Mouse (Mus musculus): ENCODE measurements at regions not wholly inside any gene's neighbourhood (a gene's known extent, or its start where the extent isn't known, plus 50 kb on each side); places are given as distances from the start of the nearest gene placed in this dataset.

DNA sequence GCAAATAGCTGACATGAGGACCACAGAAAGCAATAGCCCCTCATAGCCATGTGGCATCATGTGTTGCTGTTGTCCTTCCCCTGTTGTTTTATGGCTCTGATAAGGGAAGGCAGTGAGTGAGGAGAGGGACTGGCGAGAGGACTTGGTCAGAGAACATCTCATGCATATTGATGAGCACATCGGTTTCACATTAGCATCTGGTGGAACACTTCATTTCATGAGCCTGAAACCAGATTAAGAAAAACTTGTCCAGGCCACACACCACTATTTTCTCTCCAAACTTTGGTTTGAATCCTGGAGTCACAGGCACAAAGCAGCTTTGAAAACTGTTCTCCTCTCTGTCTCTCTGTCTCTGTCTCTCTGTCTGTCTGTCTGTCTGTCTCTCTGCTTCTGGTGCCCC, 451.0 kb upstream of the Mgmt start:
- no peaks in the 10 kb centered on the region for H3K27me3 ChIP-seq (ENCODE audit: control insufficient read depth, insufficient read depth, low read length)
- no peak overlapping the region for H3K4me2 ChIP-seq (ENCODE audit: low read depth, low read length, severe bottlenecking)
- WGBS = 81% methylated on average over 2 of the region's 2 CpGs
- ATAC-seq (replicated peaks; ENCODE audit: low FRiP score) = no peak
- no peaks in the 10 kb centered on the region for H3K4me1 ChIP-seq (replicated peaks; ENCODE audit: control insufficient read depth, insufficient read depth, low read length)
- H3K9ac ChIP-seq (ENCODE audit: low read length) = no peak overlapping the region
- DNase-seq (ENCODE audit: low spot score) = no peak
- H3K36me3 ChIP-seq (ENCODE audit: control insufficient read depth, insufficient read depth, low read length) = no peaks in the 10 kb centered on the region
- H3K27ac ChIP-seq (ENCODE audit: low read depth, low read length) = no peak overlapping the region
- H3K4me3 ChIP-seq (ENCODE audit: low read depth, low read length) = no peak overlapping the region
- no peaks in the 10 kb centered on the region for H3K9me3 ChIP-seq (ENCODE audit: control insufficient read depth, low read length)

DNA sequence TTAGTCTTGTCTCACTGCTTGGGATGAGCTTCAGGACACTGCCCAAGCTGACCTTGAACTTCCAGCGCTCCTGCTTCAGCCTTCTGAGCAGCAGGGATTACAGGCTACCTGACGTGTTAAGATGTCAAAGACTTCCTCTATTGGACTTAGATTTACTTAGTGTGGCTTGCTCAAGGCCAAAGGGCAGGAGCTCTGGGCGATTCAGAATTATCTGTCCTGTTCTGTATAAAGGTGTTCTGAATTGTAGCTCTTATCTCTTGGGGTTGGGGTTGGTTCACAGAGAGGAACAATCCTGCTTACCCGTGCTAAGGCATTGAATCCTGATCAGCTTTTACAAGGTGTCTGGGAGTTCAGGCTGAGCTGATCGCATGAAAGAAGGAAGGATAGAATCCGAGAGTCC, 449.3 kb upstream of the Mgmt start:
- ATAC-seq (replicated peaks; ENCODE audit: low FRiP score) = no peak
- H3K9me3 ChIP-seq (ENCODE audit: control insufficient read depth, low read length) = no peaks in the 10 kb centered on the region
- no peak overlapping the region for H3K27ac ChIP-seq (ENCODE audit: low read depth, low read length)
- H3K9ac ChIP-seq (ENCODE audit: low read length) = no peak overlapping the region
- H3K27me3 ChIP-seq (ENCODE audit: control insufficient read depth, insufficient read depth, low read length) = no peaks in the 10 kb centered on the region
- H3K36me3 ChIP-seq (ENCODE audit: control insufficient read depth, insufficient read depth, low read length) = no peaks in the 10 kb centered on the region
- no peaks in the 10 kb centered on the region for H3K4me1 ChIP-seq (replicated peaks; ENCODE audit: control insufficient read depth, insufficient read depth, low read length)
- H3K4me2 ChIP-seq (ENCODE audit: low read depth, low read length, severe bottlenecking) = no peak overlapping the region
- 86% methylated on average over 6 of the region's 6 CpGs for WGBS
- H3K4me3 ChIP-seq (ENCODE audit: low read depth, low read length) = no peak overlapping the region
- no peak for DNase-seq (ENCODE audit: low spot score)

DNA sequence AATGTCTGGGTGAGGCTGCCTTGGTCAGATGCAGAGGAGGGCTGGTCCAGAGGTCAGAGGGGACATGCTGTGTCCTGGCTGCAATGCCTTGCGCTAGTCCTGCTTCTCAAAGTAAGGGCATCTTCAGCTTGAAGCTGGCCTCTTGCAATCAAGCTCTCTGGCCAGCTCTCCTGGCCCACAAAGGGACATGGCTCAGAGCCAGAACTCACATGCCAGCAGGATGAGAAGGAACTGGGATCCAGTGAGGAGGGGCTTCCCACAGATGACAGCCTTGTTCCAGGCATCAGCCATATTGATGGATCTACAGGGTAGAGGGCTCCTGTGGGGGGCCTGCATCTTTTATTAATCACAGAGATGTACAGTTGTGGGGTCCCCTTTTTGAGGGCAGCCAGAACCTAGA, 445.1 kb upstream of the Mgmt start:
- Histone ChIP-seq H3K27me3 (ENCODE audit: control insufficient read depth, insufficient read depth, low read length) (no peaks in the 10 kb centered on the region), H3K9ac (ENCODE audit: low read length) (no peak overlapping the region), H3K36me3 (ENCODE audit: control insufficient read depth, insufficient read depth, low read length) (no peaks in the 10 kb centered on the region), H3K4me2 (ENCODE audit: low read depth, low read length, severe bottlenecking) (no peak overlapping the region), H3K4me3 (ENCODE audit: low read depth, low read length) (no peak overlapping the region), H3K9me3 (ENCODE audit: control insufficient read depth, low read length) (no peaks in the 10 kb centered on the region), H3K27ac (ENCODE audit: low read depth, low read length) (no peak overlapping the region), H3K4me1 (replicated peaks; ENCODE audit: control insufficient read depth, insufficient read depth, low read length) (no peaks in the 10 kb centered on the region)
- DNase-seq (ENCODE audit: low spot score) (no peak), ATAC-seq (replicated peaks; ENCODE audit: low FRiP score) (no peak)
- 84% methylated on average over 1 of the region's 1 CpGs for WGBS

DNA sequence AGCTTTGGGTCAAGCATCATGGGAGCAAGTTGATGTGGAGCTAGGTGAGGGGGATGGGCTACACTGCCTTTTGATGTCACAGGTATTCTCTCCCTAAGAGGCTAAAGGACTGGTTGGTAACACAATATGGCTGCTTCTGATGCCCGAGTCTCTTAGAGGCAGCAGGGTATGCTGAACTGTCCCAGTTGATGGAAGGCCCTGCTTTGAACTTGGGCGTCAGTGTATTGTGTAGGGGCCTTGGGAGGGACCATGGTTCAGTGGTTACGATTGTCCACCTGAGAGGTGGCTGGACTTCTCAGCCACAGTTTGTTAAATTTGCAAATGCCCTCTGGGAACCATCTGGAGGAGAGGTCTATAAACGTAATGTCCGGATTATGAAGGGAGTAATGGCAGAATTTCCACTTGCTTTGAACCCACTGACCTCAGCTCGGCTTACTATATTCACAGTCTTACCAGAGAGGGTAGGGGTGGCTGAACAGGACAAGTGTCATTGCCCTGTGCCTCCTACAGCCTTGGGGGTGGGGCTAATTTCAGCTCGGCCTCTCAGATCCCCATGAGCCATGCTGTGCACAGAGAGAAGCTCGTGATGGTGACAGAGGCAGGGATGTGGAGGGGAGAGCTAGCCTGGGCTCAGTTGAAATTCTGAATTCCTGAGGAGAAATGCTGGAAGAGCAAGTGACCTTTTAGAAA, 442.6 kb upstream of the Mgmt start:
- Histone ChIP-seq H3K27me3 (ENCODE audit: control insufficient read depth, insufficient read depth, low read length) (no peaks in the 10 kb centered on the region), H3K9me3 (ENCODE audit: control insufficient read depth, low read length) (no peaks in the 10 kb centered on the region), H3K27ac (ENCODE audit: low read depth, low read length) (no peak overlapping the region), H3K36me3 (ENCODE audit: control insufficient read depth, insufficient read depth, low read length) (no peaks in the 10 kb centered on the region), H3K4me2 (ENCODE audit: low read depth, low read length, severe bottlenecking) (no peak overlapping the region), H3K9ac (ENCODE audit: low read length) (no peak overlapping the region), H3K4me3 (ENCODE audit: low read depth, low read length) (no peak overlapping the region), H3K4me1 (replicated peaks; ENCODE audit: control insufficient read depth, insufficient read depth, low read length) (no peaks in the 10 kb centered on the region)
- no peak for DNase-seq (ENCODE audit: low spot score)
- 71% methylated on average over 8 of the region's 8 CpGs for WGBS
- no peak for ATAC-seq (replicated peaks; ENCODE audit: low FRiP score)

DNA sequence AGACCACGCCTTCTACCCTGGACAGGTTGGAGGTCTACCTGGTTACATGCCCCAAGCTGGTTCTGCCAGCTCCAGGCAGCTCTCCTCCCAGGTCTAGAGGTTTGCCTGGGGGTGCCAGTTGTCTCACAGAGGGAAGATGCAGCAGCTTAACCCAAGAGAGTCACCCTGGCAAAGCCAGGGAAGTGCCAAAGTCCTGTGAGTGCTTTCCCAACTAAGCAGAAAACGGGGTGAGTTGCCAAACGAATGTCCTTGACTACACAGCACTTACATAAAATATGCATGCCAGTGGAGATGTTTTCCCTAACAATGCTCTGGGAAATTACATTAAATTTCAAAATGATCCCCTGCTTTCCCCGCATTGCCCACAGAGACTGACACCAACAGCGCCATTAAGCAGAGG, 441.9 kb upstream of the Mgmt start:
- Histone ChIP-seq H3K4me1 (replicated peaks; ENCODE audit: control insufficient read depth, insufficient read depth, low read length) (no peaks in the 10 kb centered on the region), H3K4me3 (ENCODE audit: low read depth, low read length) (no peak overlapping the region), H3K9me3 (ENCODE audit: control insufficient read depth, low read length) (no peaks in the 10 kb centered on the region), H3K9ac (ENCODE audit: low read length) (no peak overlapping the region), H3K27me3 (ENCODE audit: control insufficient read depth, insufficient read depth, low read length) (no peaks in the 10 kb centered on the region), H3K27ac (ENCODE audit: low read depth, low read length) (no peak overlapping the region), H3K36me3 (ENCODE audit: control insufficient read depth, insufficient read depth, low read length) (no peaks in the 10 kb centered on the region), H3K4me2 (ENCODE audit: low read depth, low read length, severe bottlenecking) (no peak overlapping the region)
- DNase-seq (ENCODE audit: low spot score) (no peak), ATAC-seq (replicated peaks; ENCODE audit: low FRiP score) (no peak)
- 75% methylated on average over 5 of the region's 5 CpGs for WGBS

DNA sequence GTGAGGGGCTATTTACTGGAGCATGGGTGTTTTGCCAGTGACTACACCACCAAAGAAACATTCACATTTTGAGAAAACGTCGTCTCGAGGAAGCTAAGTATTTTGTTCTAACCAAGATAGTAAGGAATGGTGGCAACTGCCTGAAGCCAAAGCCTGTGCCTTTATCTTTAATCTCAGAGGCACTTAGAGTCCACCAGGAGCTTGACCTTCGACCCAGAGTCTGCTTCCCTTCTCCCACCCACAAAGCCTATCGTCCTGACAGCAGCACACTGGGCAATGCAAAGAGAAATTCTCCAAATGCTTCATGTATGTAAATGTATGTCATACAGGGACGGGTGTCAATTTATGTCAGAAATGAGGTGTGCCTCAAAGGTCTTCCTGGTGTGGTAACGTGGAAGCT, 437.2 kb upstream of the Mgmt start:
- ATAC-seq (replicated peaks; ENCODE audit: low FRiP score) (no peak), DNase-seq (ENCODE audit: low spot score) (no peak)
- Histone ChIP-seq H3K9me3 (ENCODE audit: control insufficient read depth, low read length) (no peaks in the 10 kb centered on the region), H3K9ac (ENCODE audit: low read length) (no peak overlapping the region), H3K36me3 (ENCODE audit: control insufficient read depth, insufficient read depth, low read length) (no peaks in the 10 kb centered on the region), H3K27ac (ENCODE audit: low read depth, low read length) (no peak overlapping the region), H3K4me3 (ENCODE audit: low read depth, low read length) (no peak overlapping the region), H3K4me1 (replicated peaks; ENCODE audit: control insufficient read depth, insufficient read depth, low read length) (no peaks in the 10 kb centered on the region), H3K4me2 (ENCODE audit: low read depth, low read length, severe bottlenecking) (no peak overlapping the region), H3K27me3 (ENCODE audit: control insufficient read depth, insufficient read depth, low read length) (no peaks in the 10 kb centered on the region)
- WGBS = 63% methylated on average over 7 of the region's 7 CpGs

DNA sequence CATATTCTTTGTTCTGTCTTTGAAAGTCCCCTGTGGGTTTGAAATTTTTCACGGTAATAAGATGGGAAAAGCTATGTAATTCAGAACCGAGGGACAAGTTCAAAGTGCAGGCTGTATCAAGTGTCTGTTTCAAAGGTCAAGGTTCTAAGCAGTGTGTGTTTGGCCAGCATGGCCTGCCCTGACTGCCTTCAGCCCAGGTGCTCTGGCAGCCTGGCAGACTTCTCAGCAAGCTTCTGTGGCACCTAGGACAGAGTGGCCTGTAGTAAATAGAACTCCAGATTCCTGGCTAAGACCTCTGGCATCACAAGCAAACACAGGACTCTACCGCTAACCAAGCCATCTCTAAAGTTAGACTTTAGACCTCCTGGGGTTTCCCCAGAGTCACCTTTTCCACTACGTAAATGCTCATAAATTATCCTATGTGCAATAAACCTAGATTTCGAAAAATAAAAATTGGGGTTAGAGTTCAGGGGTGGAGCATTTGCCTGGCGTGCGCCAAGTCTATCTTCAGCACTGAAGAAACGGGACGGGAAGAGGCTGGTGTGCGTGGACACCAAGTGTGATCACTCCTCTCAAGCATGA, 436.5 kb upstream of the Mgmt start:
- H3K4me1 ChIP-seq (replicated peaks; ENCODE audit: control insufficient read depth, insufficient read depth, low read length) = no peaks in the 10 kb centered on the region
- no peak overlapping the region for H3K27ac ChIP-seq (ENCODE audit: low read depth, low read length)
- no peaks in the 10 kb centered on the region for H3K9me3 ChIP-seq (ENCODE audit: control insufficient read depth, low read length)
- H3K4me2 ChIP-seq (ENCODE audit: low read depth, low read length, severe bottlenecking) = no peak overlapping the region
- H3K36me3 ChIP-seq (ENCODE audit: control insufficient read depth, insufficient read depth, low read length) = no peaks in the 10 kb centered on the region
- no peak for DNase-seq (ENCODE audit: low spot score)
- H3K27me3 ChIP-seq (ENCODE audit: control insufficient read depth, insufficient read depth, low read length) = no peaks in the 10 kb centered on the region
- no peak overlapping the region for H3K9ac ChIP-seq (ENCODE audit: low read length)
- no peak for ATAC-seq (replicated peaks; ENCODE audit: low FRiP score)
- no peak overlapping the region for H3K4me3 ChIP-seq (ENCODE audit: low read depth, low read length)
- 85% methylated on average over 10 of the region's 10 CpGs for WGBS

DNA sequence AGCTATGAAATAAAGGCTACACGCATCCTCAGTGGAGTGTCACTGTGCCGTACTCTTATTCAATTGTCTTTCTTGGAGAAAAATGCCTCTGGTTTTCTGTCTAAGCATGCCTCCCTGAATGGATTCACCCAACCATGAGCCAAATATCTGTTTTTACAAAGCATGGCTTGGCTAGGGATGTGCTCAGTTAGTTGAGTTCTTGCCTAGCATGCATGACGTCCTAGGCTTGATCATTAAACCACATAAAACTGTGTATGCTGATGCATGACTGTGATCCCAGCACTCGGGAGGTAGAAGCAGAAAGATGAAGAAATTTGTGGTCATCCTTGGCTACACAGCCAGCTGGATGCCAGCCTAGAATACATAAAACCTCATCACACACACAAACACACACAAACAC, 417.3 kb upstream of the Mgmt start:
- no peak overlapping the region for H3K4me3 ChIP-seq (ENCODE audit: low read depth, low read length)
- no peak for DNase-seq (ENCODE audit: low spot score)

DNA sequence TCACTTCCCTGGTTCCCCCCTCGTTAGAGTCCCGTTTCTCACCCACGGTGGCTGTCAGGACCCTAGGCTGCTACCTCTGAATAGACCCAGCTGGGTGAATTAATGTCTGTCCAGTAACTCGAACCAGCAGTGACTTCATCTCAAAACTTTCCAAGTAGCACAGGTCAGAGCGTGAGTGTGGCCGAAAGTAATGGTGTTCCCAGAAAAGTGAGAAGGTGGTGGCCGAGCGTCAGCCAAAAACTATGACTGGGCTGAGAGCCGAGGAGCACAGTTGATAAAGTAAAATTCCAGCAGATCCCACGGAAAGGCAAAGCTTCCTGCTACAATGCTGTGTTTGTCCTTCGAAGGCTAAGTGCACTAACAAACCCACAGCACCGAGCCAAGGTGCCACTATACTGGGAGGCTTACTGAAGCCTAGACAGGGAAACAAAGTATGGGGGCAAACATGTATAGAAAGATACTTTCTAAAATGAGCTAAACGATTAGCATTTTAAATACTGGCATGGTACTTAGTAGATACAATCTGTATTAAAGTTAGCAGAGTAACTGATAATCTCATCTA, 413.7 kb upstream of the Mgmt start:
- H3K27me3 ChIP-seq (ENCODE audit: control insufficient read depth, insufficient read depth, low read length) = peaks cover 18% of the 10 kb centered on the region

More for the DNA sequence above, 417.3 kb upstream of the Mgmt start:
- no peak overlapping the region for H3K4me2 ChIP-seq (ENCODE audit: low read depth, low read length, severe bottlenecking)
- no peaks in the 10 kb centered on the region; the same call in 1 of the 2 replicates for H3K27me3 ChIP-seq (ENCODE audit: control insufficient read depth, insufficient read depth, low read length)
- WGBS = 81% methylated on average over 4 of the region's 4 CpGs
- no peaks in the 10 kb centered on the region; the same call in 1 of the 2 replicates for H3K4me1 ChIP-seq (replicated peaks; ENCODE audit: control insufficient read depth, insufficient read depth, low read length)
- no peak overlapping the region for H3K27ac ChIP-seq (ENCODE audit: low read depth, low read length)
- no peaks in the 10 kb centered on the region for H3K9me3 ChIP-seq (ENCODE audit: control insufficient read depth, low read length)
- H3K9ac ChIP-seq (ENCODE audit: low read length) = no peak overlapping the region
- ATAC-seq (replicated peaks; ENCODE audit: low FRiP score) = no peak
- H3K36me3 ChIP-seq (ENCODE audit: control insufficient read depth, insufficient read depth, low read length) = no peaks in the 10 kb centered on the region

More for the DNA sequence above, 413.7 kb upstream of the Mgmt start:
- Histone ChIP-seq H3K4me1 (replicated peaks; ENCODE audit: control insufficient read depth, insufficient read depth, low read length) (peaks cover 5% of the 10 kb centered on the region; the same call in 1 of the 2 replicates), H3K4me2 (ENCODE audit: low read depth, low read length, severe bottlenecking) (no peak overlapping the region), H3K9ac (ENCODE audit: low read length) (no peak overlapping the region), H3K9me3 (ENCODE audit: control insufficient read depth, low read length) (no peaks in the 10 kb centered on the region), H3K4me3 (ENCODE audit: low read depth, low read length) (no peak overlapping the region), H3K36me3 (ENCODE audit: control insufficient read depth, insufficient read depth, low read length) (no peaks in the 10 kb centered on the region), H3K27ac (ENCODE audit: low read depth, low read length) (no peak overlapping the region)
- ATAC-seq (replicated peaks; ENCODE audit: low FRiP score) (no peak), DNase-seq (ENCODE audit: low spot score) (no peak)
- 55% methylated on average over 13 of the region's 13 CpGs for WGBS
